Comparison of ENCODE assay signal across 8 mouse cellular contexts in the genomic region with DNA sequence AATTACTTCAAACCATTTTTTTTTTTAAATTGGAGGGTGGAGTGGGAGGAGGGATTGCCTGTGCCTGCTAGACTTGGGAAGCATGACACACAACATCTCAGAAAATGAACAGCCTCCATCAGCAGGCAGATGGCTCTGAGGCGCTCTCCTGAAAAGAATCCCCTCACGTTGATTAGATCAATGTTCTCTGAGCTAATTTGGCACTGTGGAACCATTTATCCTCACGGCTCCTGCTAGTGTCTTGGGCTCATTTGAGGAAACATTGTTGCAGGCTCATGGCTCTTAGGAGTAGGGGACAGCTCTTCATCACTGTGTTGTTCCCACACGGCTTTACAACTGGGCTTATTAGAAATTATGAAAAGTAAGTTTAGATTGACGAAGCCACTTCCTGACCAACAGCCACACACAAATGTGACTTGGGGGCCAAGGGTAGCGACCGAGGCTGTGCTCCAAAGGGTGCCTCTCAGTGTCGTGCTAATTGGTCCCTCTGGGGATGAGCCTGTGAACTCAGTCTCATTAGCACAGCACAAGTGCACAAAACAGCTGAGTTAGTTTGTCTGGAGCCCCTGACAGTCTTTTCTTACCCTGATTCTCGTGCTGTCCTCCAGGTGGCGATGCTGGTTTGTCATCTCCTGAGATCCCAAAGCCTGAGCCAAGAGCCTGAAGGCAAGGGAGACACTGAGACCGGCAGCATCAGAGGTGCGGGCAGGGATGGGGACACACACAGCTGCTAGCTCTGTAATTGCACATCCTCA.
DNase-seq lines count a peak whose midpoint lies in the region; ATAC-seq lines count a peak whose summit lies in the region.

No protein-coding gene starts in this region.

- H3K4me2 ChIP-seq in heart, embryonic 11.5 days: no peak overlapping the region
- no peak overlapping the region for H3K4me2 ChIP-seq in limb, embryonic 13.5 days (replicated peaks)
- H3K4me2 ChIP-seq in midbrain, embryonic 16.5 days (ENCODE audit: low read length): no peak overlapping the region

- no peak overlapping the region for H3K4me3 ChIP-seq in heart, embryonic 11.5 days (ENCODE audit: low read depth, low read length)
- no peak overlapping the region for H3K4me3 ChIP-seq in embryonic facial prominence, embryonic 10.5 days
- H3K4me3 ChIP-seq in limb, embryonic 13.5 days: no peak overlapping the region
- no peak overlapping the region for H3K4me3 ChIP-seq in midbrain, embryonic 16.5 days (ENCODE audit: low read depth, low read length)

- peak; percentile 98 for DNase-seq in heart, adult 11 months
- peak; percentile 75 for DNase-seq in embryonic facial prominence, embryonic 10.5 days (ENCODE audit: low spot score)
- peak; percentile 84 to 89 for DNase-seq in heart, adult 18-20 months
- peak; percentile 78 for DNase-seq in kidney, adult 9 months
- peak; percentile 61 to 73 for DNase-seq in spleen, adult 18-20 months

- no peak overlapping the region for H3K9ac ChIP-seq in heart, embryonic 11.5 days (ENCODE audit: low read depth, low read length)
- H3K9ac ChIP-seq in limb, embryonic 13.5 days: peak overlapping the region; percentile 39; the same call in 1 of the 2 replicates
- no peak overlapping the region for H3K9ac ChIP-seq in midbrain, embryonic 16.5 days (ENCODE audit: low read depth, low read length)

- H3K36me3 ChIP-seq in heart, embryonic 11.5 days (ENCODE audit: control insufficient read depth, insufficient read depth, low read length): no peaks in the 10 kb centered on the region
- no peaks in the 10 kb centered on the region for H3K36me3 ChIP-seq in embryonic facial prominence, embryonic 10.5 days (replicated peaks)
- H3K36me3 ChIP-seq in limb, embryonic 13.5 days: no peaks in the 10 kb centered on the region
- H3K36me3 ChIP-seq in midbrain, embryonic 16.5 days (ENCODE audit: control insufficient read depth, insufficient read depth, low read length): no peaks in the 10 kb centered on the region

- no peaks in the 10 kb centered on the region for H3K4me1 ChIP-seq in heart, embryonic 11.5 days (ENCODE audit: control insufficient read depth, insufficient read depth, low read length)
- 0 out of 2 replicates have a peak, but pooled peaks cover 4% of the 10 kb centered on the region for H3K4me1 ChIP-seq in embryonic facial prominence, embryonic 10.5 days
- no peaks in the 10 kb centered on the region for H3K4me1 ChIP-seq in limb, embryonic 13.5 days
- no peaks in the 10 kb centered on the region for H3K4me1 ChIP-seq in midbrain, embryonic 16.5 days (ENCODE audit: control insufficient read depth, insufficient read depth, low read length)

- 35% methylated on average over 12 of the region's 12 CpGs for WGBS in heart, embryonic 11.5 days (ENCODE audit: insufficient replicate concordance)
- 30% methylated on average over 12 of the region's 12 CpGs for WGBS in embryonic facial prominence, embryonic 10.5 days
- WGBS in limb, embryonic 13.5 days: 21% methylated on average over 12 of the region's 12 CpGs
- 15% methylated on average over 12 of the region's 12 CpGs for WGBS in midbrain, embryonic 16.5 days

- no peaks in the 10 kb centered on the region for H3K9me3 ChIP-seq in heart, embryonic 11.5 days (replicated peaks; ENCODE audit: control insufficient read depth, low read length)
- H3K9me3 ChIP-seq in embryonic facial prominence, embryonic 10.5 days: no peaks in the 10 kb centered on the region
- no peaks in the 10 kb centered on the region for H3K9me3 ChIP-seq in limb, embryonic 13.5 days
- H3K9me3 ChIP-seq in midbrain, embryonic 16.5 days (replicated peaks; ENCODE audit: control insufficient read depth, low read length, poor library complexity, severe bottlenecking): no peaks in the 10 kb centered on the region

- peaks cover 3% of the 10 kb centered on the region for H3K27me3 ChIP-seq in heart, embryonic 11.5 days (ENCODE audit: control insufficient read depth, insufficient read depth, low read length)
- H3K27me3 ChIP-seq in embryonic facial prominence, embryonic 10.5 days (replicated peaks; ENCODE audit: low read depth, poor library complexity, severe bottlenecking): no peaks in the 10 kb centered on the region
- H3K27me3 ChIP-seq in limb, embryonic 13.5 days: no peaks in the 10 kb centered on the region
- no peaks in the 10 kb centered on the region for H3K27me3 ChIP-seq in midbrain, embryonic 16.5 days (ENCODE audit: control insufficient read depth, insufficient read depth, low read depth, low read length)

- no peak for ATAC-seq in heart, embryonic 11.5 days (replicated peaks; ENCODE audit: insufficient number of reproducible peaks, low FRiP score, low TSS enrichment)
- ATAC-seq in limb, embryonic 13.5 days (ENCODE audit: low FRiP score, low read depth): peak; percentile 48; the same call in 1 of the 2 replicates
- ATAC-seq in midbrain, embryonic 16.5 days: peak; percentile 87

- no peak overlapping the region for H3K27ac ChIP-seq in heart, embryonic 11.5 days (ENCODE audit: low read depth, low read length)
- H3K27ac ChIP-seq in embryonic facial prominence, embryonic 10.5 days (replicated peaks): no peak overlapping the region
- H3K27ac ChIP-seq in limb, embryonic 13.5 days: no peak overlapping the region
- no peak overlapping the region for H3K27ac ChIP-seq in midbrain, embryonic 16.5 days (ENCODE audit: low read length)
